Mouse (Mus musculus): ENCODE measurements at regions not wholly inside any gene's neighbourhood (a gene's known extent, or its start where the extent isn't known, plus 50 kb on each side); places are given as distances from the start of the nearest gene placed in this dataset.

DNA sequence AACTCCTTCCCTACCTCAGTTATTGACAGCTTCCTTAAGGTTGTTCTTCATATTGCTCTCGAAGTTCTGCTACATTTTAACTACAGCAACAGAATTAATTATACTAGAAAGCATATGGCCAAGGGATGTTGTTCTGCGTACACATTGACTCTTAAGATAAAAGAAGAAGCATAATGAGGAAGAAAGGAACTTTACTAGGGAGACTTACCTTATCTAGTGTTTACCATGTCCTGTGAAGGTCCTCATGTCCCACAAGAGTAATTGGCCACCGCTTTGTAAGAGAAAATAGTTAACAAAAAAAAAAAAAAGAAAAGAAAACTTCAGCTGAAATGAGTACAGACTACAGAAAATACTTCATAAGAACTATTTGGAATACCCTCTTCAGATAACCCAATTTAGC is 513.9 kb upstream of the Tusc1 start:
- no peak overlapping the region for H3K9ac ChIP-seq (ENCODE audit: control insufficient read depth, low read depth, low read length, poor library complexity, severe bottlenecking)
- H3K79me2 ChIP-seq (ENCODE audit: control insufficient read depth, insufficient read depth, low read length, poor library complexity), result no peaks in the 10 kb centered on the region
- H3K27me3 ChIP-seq (ENCODE audit: control insufficient read depth in 1 of 2, insufficient read depth in 2 of 2, low read length in 2 of 2), result no peaks in the 10 kb centered on the region
- H3K9me3 ChIP-seq (replicated peaks; ENCODE audit: insufficient read depth, low read length), result no peaks in the 10 kb centered on the region
- no peaks in the 10 kb centered on the region; a peak in 1 of 4 replicates for H3K4me1 ChIP-seq (ENCODE audit: control insufficient read depth in 1 of 2, insufficient read depth in 2 of 2, low read length in 2 of 2)
- no peak overlapping the region for H3K27ac ChIP-seq (ENCODE audit: control insufficient read depth, low read depth, low read length)
- H3K4me3 ChIP-seq (ENCODE audit: control insufficient read depth in 1 of 2, insufficient read depth in 1 of 2, low read depth in 2 of 2, low read length in 2 of 2), result no peak overlapping the region
- DNase-seq (ENCODE audit: low read depth, low spot score), result peak; percentile 75
- peaks cover 0 to 4% of the 10 kb centered on the region in 2 experiments; a peak in 2 of 4 replicates for H3K36me3 ChIP-seq (ENCODE audit: control insufficient read depth in 1 of 2, insufficient read depth in 2 of 2, low read length in 2 of 2)
- TF ChIP-seq CTCF (IDR thresholded peaks at IDR 0.05 in 2 of 3, conservative IDR thresholded peaks at IDR 0.05 in 1 of 3; ENCODE audit: control insufficient read depth in 1 of 3, insufficient read depth in 1 of 3, low read depth in 2 of 3, low read length in 3 of 3, poor library complexity in 1 of 3, severe bottlenecking in 1 of 3) (no peak), CHD1 (IDR thresholded peaks at IDR 0.05; ENCODE audit: low read depth, low read length) (no peak), SIN3A (IDR thresholded peaks at IDR 0.05; ENCODE audit: low read length) (peak; percentile 57; the same call in 1 of the 2 replicates), MXI1 (IDR thresholded peaks at IDR 0.05; ENCODE audit: low read depth, low read length) (no peak), GATA1 (IDR thresholded peaks at IDR 0.05; ENCODE audit: low read depth, low read length) (peak; percentile 68; the same call in 1 of the 2 replicates), ETS1 (IDR thresholded peaks at IDR 0.05; ENCODE audit: low read depth, low read length) (peak; percentile 51; the same call in 1 of the 2 replicates), TAL1 (IDR thresholded peaks at IDR 0.05; ENCODE audit: low read length) (peak; percentile 51), GABPA (IDR thresholded peaks at IDR 0.05; ENCODE audit: low read depth, low read length) (no peak), MYC (IDR thresholded peaks at IDR 0.05; ENCODE audit: low read depth, low read length) (peak; percentile 78; the same call in 1 of the 2 replicates), RCOR1 (IDR thresholded peaks at IDR 0.05; ENCODE audit: low read depth, low read length) (0 out of 2 replicates have a peak, but pooled peaks have one; percentile 48), E2F4 (IDR thresholded peaks at IDR 0.05; ENCODE audit: borderline replicate concordance, low read depth, low read length) (no peak), TCF12 (IDR thresholded peaks at IDR 0.05; ENCODE audit: low read depth, low read length) (peak; percentile 51), HCFC1 (IDR thresholded peaks at IDR 0.05; ENCODE audit: low read depth, low read length) (no peak), EP300 (IDR thresholded peaks at IDR 0.05; ENCODE audit: low read depth in 1 of 2, low read length in 2 of 2) (peak; percentile 75 to 88), ELF1 (IDR thresholded peaks at IDR 0.05; ENCODE audit: low read depth, low read length) (no peak), ZNF384 (IDR thresholded peaks at IDR 0.05; ENCODE audit: low read depth, low read length) (peak; percentile 92), ZC3H11A (IDR thresholded peaks at IDR 0.05; ENCODE audit: low read depth, low read length) (no peak), BHLHE40 (IDR thresholded peaks at IDR 0.05; ENCODE audit: borderline replicate concordance, low read depth, low read length) (no peak), NELFE (IDR thresholded peaks at IDR 0.05; ENCODE audit: low read depth, low read length) (no peak)

DNA sequence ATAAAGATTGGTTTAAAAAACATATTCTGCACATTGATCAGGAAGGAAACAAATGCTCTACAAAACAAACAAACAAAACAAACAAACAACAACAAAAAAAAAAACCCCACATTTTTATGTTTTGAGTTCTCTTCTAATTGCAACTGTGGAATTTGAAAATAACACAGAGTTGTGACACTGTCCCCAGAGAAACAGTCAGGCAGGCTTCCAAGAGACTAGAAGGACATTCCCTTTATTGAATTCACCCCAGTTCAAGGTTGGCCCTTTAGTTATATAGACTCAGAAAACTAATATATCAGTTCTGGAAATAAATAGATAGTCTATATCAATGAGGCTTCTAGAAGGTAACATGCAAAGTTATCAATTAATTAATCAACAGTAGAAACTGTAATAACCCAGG is 495.4 kb upstream of the Tusc1 start:
- no peaks in the 10 kb centered on the region for H3K79me2 ChIP-seq (ENCODE audit: control insufficient read depth, insufficient read depth, low read length, poor library complexity)
- no peak overlapping the region for H3K9ac ChIP-seq (ENCODE audit: control insufficient read depth, low read depth, low read length, poor library complexity, severe bottlenecking)
- TF ChIP-seq POLR2A (IDR thresholded peaks at IDR 0.05; ENCODE audit: control insufficient read depth in 1 of 2, insufficient read depth in 1 of 2, low read depth in 1 of 2, low read length in 2 of 2, poor library complexity in 1 of 2), result no peak
- no peak for TF ChIP-seq MAFK (IDR thresholded peaks at IDR 0.05; ENCODE audit: borderline replicate concordance, low read depth, low read length)
- no peak for TF ChIP-seq NRF1 (IDR thresholded peaks at IDR 0.05; ENCODE audit: insufficient read depth, low read depth, low read length, poor library complexity, severe bottlenecking)
- no peak for TF ChIP-seq TCF12 (IDR thresholded peaks at IDR 0.05; ENCODE audit: low read depth, low read length)
- no peak overlapping the region for H3K4me3 ChIP-seq (ENCODE audit: control insufficient read depth in 1 of 2, insufficient read depth in 1 of 2, low read depth in 2 of 2, low read length in 2 of 2)
- H3K36me3 ChIP-seq (ENCODE audit: control insufficient read depth in 1 of 2, insufficient read depth in 2 of 2, low read length in 2 of 2), result no peaks in the 10 kb centered on the region
- H3K27ac ChIP-seq (ENCODE audit: control insufficient read depth, low read depth, low read length), result no peak overlapping the region
- no peaks in the 10 kb centered on the region for H3K9me3 ChIP-seq (replicated peaks; ENCODE audit: insufficient read depth, low read length)
- no peaks in the 10 kb centered on the region for H3K27me3 ChIP-seq (ENCODE audit: control insufficient read depth in 1 of 2, insufficient read depth in 2 of 2, low read length in 2 of 2)
- no peak for DNase-seq (ENCODE audit: low read depth, low spot score)
- H3K4me1 ChIP-seq (ENCODE audit: control insufficient read depth in 1 of 2, insufficient read depth in 2 of 2, low read length in 2 of 2), result no peaks in the 10 kb centered on the region
